Mouse (Mus musculus): ENCODE measurements around the gene Mapk13. TPM values are rescaled to one million over a fixed set of nuclear protein-coding genes. Genes with fewer than 3 reads are reported as not detected.
"Not testable (repeated sequence)": the region's sequence is repeated elsewhere in the genome, so short reads cannot be mapped to it uniquely, and the experiment has no call there.

Mapk13 gene
- 2.3 and 2.5 TPM in 2 replicates for polyA plus RNA-seq (2016; fragmentation: Nextera tagmentation; extraction: Ambion mirVana)

DNA sequence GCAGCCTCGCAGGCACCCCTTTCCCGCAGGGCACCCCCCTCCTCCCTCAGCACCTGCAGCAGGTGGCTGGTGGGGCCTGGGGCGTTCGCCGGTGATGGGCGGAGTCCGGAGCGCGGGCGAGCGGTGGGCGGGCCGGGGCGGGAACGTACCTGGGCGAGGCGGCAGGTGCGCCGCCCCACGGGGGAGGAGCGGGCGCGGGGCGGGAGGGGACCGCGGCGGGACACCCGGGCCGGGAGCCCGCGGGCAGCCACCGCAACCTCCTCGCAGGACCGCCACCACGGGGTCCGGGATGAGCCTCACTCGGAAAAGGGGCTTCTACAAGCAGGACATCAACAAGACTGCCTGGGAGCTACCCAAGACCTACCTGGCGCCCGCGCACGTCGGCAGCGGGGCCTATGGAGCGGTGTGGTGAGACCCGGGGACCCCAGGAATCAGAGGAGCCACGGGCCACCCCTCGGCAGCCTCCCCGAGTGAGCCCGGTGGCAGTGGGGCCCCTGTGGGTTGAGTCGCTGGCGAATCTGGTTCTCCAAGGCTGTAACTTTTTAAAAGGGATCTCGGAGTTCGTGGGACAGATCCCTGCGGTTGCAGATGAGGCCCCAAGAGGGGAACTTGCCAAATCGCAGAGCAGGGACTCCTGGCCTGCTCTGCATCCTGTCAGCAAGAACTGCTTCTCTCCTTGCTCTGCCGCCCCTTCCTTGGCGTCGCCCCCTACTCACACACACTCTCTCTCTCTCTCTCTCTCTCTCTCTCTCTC, at the start of gene Mapk13:
Gene Mapk13 (plus strand): TSS at position 177 of the 754 bp plus-strand sequence.
- 1% methylated on average over 56 of the region's 58 CpGs for WGBS (ENCODE audit: insufficient replicate concordance)
- peaks cover 3% of the 10 kb centered on the region; the same call in 1 of the 2 replicates for H3K9me3 ChIP-seq (replicated peaks)
- peak within 1 kb of the TSS; percentile 50 for H3K4me3 ChIP-seq
- ATAC-seq, result no peak
- peak within 1 kb of the TSS; percentile 45 for H3K9ac ChIP-seq
- no peak within 1 kb of the TSS for H3K27ac ChIP-seq
- peaks cover 72% of the 10 kb centered on the region for H3K27me3 ChIP-seq (replicated peaks)
- H3K4me1 ChIP-seq, result peaks cover 16% of the 10 kb centered on the region
- H3K36me3 ChIP-seq, result no peaks in the 10 kb centered on the region
- peak within 1 kb of the TSS; percentile 69 for H3K4me2 ChIP-seq

DNA sequence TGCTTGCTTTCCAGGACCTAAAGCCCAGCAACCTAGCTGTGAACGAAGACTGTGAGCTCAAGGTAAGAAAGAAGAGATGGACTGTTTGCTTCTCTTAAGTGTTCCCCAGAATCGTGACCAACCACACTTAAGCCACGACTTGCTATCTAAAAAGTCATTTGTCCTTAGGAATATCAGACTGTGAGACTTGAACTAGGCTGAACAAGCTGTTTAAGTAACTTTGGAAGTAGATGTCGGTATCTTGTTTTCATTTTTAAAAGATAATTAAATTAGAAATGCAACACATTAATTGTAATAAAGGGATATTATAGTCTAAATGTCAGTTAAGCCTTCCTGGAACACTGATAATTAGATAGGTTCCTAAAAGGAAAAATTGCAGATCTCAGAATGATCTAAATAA, 43.3 kb upstream of the Mapk13 start, which contains the start of gene AC170998.1:
Gene AC170998.1 (plus strand): TSS at position 301 of the 400 bp plus-strand sequence.
- Histone ChIP-seq H3K27me3 (replicated peaks) (no peaks in the 10 kb centered on the region), H3K36me3 (peaks cover 95% of the 10 kb centered on the region), H3K9ac (no peak within 1 kb of the TSS), H3K4me1 (no peaks in the 10 kb centered on the region), H3K9me3 (replicated peaks) (no peaks in the 10 kb centered on the region), H3K4me2 (no peak within 1 kb of the TSS), H3K27ac (no peak within 1 kb of the TSS), H3K4me3 (no peak within 1 kb of the TSS)
- no peak for ATAC-seq
- 75% methylated on average over 4 of the region's 4 CpGs for WGBS (ENCODE audit: insufficient replicate concordance)

DNA sequence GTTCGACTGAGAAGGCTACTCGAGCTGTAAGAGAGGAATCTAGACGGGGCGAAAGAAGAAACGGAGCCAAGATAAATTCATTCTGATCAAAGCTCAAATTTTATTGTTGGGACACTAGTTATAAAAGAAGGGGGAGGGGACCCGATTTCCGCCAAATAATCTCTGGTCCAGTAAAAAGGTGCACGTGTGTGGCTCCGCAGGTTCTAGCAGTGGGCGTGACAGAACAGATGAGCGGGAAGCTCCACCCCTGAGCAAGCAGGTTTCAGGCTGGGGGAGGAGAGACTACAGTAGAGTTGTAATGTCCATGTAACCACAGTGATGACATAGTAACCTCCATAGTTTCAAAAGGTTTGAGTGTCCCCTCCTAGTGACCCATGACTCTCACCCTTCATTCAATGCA, 41.6 kb upstream of the Mapk13 start:
- H3K4me1 ChIP-seq; H3K4me2 ChIP-seq; H3K27ac ChIP-seq; H3K9ac ChIP-seq; ATAC-seq; H3K4me3 ChIP-seq; H3K9me3 ChIP-seq (replicated peaks); H3K27me3 ChIP-seq (replicated peaks): not testable (repeated sequence)
- WGBS (ENCODE audit: insufficient replicate concordance), result 91% methylated on average over 11 of the region's 11 CpGs
- peaks cover 95% of the 10 kb centered on the region for H3K36me3 ChIP-seq

DNA sequence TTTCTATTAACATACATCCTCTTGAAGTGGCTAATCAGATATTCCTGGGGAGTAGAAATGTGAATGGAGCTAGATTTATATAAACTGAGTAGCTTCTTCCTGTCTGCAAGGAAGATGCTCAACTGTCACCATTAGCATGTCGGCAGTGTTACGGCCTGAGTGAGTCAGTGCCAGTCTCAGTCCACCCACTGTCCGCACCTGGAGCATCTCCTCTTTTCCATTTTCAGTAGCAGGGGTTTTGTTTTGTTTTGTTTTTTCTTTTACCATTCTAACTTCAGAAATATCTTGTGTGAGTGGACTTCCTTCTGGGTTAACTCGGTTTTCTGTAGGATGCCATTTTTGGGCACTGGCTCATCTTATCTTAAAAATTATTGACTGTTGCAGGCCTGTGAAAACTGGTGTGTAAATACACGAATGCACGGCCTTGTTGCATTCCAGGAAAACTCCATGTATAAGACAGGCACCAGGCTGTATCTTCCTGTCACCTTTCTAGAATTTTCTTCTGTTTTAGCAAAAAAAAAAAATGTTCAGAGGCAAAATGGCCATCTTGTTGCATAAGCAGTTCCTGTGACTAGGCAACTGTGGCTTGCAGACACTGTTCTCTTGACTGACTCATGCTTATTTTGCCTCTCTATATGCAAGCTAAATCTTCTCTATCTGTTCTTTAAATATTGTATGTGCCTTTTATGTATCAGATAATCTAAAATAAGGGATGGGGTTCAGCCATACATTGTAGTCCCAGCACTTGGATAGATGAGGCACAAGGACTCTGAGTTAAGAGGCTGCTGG, 33.6 kb upstream of the Mapk13 start:
- Histone ChIP-seq H3K4me1 (peaks cover 7% of the 10 kb centered on the region), H3K27ac (peak overlapping the region; percentile 47), H3K4me2 (no peak overlapping the region), H3K36me3 (peaks cover 92% of the 10 kb centered on the region), H3K9ac (no peak overlapping the region), H3K4me3 (no peak overlapping the region), H3K9me3 (replicated peaks) (no peaks in the 10 kb centered on the region), H3K27me3 (replicated peaks) (no peaks in the 10 kb centered on the region)
- WGBS (ENCODE audit: insufficient replicate concordance), result 67% methylated on average over 6 of the region's 6 CpGs
- no peak for ATAC-seq

- Histone ChIP-seq H3K27ac (peak overlapping the region; percentile 47), H3K9me3 (replicated peaks) (no peaks in the 10 kb centered on the region), H3K4me1 (peaks cover 7% of the 10 kb centered on the region), H3K4me3 (no peak overlapping the region), H3K27me3 (replicated peaks) (no peaks in the 10 kb centered on the region), H3K9ac (no peak overlapping the region), H3K4me2 (no peak overlapping the region), H3K36me3 (peaks cover 92% of the 10 kb centered on the region)
- ATAC-seq, result 0 out of 2 replicates have a peak, but pooled peaks have one; percentile 37
- WGBS (ENCODE audit: insufficient replicate concordance), result 52% methylated on average over 4 of the region's 4 CpGs
Observed at GRCm38 (mm10) chr17:28736486-28736885, 32.6 kb upstream of the Mapk13 start.

- Histone ChIP-seq H3K4me1 (peaks cover 7% of the 10 kb centered on the region), H3K9ac (no peak overlapping the region), H3K27me3 (replicated peaks) (no peaks in the 10 kb centered on the region), H3K27ac (no peak overlapping the region), H3K36me3 (peaks cover 92% of the 10 kb centered on the region), H3K4me2 (no peak overlapping the region), H3K4me3 (no peak overlapping the region), H3K9me3 (replicated peaks) (no peaks in the 10 kb centered on the region)
- no peak for ATAC-seq
- WGBS (ENCODE audit: insufficient replicate concordance), result 59% methylated on average over 4 of the region's 4 CpGs
Observed at GRCm38 (mm10) chr17:28737973-28738372, 31.1 kb upstream of the Mapk13 start.

GRCm38 (mm10) chr17:28739244-28739643, 29.9 kb upstream of the Mapk13 start:
- 89% methylated on average over 6 of the region's 6 CpGs for WGBS (ENCODE audit: insufficient replicate concordance)
- ATAC-seq, result no peak
- peaks cover 96% of the 10 kb centered on the region for H3K36me3 ChIP-seq

DNA sequence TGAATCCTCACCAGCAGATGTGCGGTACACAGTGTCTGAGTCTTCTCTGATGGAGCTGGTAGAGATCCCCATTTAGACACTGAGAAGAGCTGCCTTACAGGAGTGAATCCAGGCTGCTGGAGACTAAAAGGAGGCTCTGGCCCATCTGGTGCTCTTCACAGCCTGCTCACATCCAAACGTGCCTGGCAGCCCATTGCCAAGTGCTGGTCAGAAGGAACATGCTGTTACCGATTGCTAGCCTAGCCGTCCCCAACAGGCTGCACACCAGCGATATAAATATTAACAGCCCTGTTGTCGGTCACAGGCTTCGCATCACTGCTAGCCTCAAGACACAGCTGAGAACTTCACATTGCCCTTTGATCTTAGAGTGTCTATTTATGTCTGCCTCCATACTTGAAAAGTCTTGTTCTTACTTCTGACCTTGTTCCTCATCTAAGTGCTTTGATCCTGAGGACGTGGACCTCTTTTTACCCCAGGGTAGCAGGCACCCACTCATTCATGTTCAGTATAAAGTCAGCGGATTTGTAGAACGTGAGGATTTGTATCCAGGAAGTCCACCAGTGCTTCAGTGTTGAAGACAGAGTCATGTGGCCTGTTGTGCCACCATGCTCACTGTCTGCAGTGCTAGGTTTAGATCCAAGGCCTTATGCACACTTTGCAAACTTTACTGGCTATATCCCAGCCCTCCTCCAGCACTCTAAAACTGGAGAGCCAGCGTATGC, 25.8 kb upstream of the Mapk13 start:
- no peaks in the 10 kb centered on the region for H3K27me3 ChIP-seq (replicated peaks)
- no peaks in the 10 kb centered on the region for H3K9me3 ChIP-seq (replicated peaks)
- H3K36me3 ChIP-seq, result peaks cover 100% of the 10 kb centered on the region
- no peak overlapping the region for H3K9ac ChIP-seq
- H3K27ac ChIP-seq, result no peak overlapping the region
- no peaks in the 10 kb centered on the region for H3K4me1 ChIP-seq
- H3K4me3 ChIP-seq, result no peak overlapping the region
- 86% methylated on average over 11 of the region's 11 CpGs for WGBS (ENCODE audit: insufficient replicate concordance)
- H3K4me2 ChIP-seq, result no peak overlapping the region
- no peak for ATAC-seq

More at GRCm38 (mm10) chr17:28739244-28739643, 29.9 kb upstream of the Mapk13 start:
- H3K4me3 ChIP-seq, result no peak overlapping the region
- no peak overlapping the region for H3K4me2 ChIP-seq
- no peak overlapping the region for H3K9ac ChIP-seq
- H3K4me1 ChIP-seq, result peaks cover 7% of the 10 kb centered on the region
- H3K27ac ChIP-seq, result no peak overlapping the region
- H3K9me3 ChIP-seq (replicated peaks), result no peaks in the 10 kb centered on the region
- no peaks in the 10 kb centered on the region for H3K27me3 ChIP-seq (replicated peaks)

DNA sequence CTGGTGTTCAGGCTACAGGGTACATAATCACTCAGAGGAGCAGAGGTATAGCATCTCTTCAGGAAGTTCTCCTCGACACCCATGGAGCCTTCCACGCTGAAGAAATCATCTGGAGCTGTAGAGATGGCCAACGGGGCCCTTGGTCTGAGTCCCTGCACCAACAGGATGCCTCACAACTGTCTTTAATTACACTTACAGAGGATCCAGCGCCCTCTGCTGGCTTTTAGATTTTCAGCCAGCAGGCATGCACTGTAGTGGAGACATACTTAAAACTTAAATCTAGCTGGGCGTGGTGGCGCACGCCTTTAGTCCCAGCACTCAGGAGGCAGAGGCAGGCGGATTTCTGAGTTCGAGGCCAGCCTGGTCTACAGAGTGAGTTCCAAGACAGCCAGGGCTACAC, 25.2 kb upstream of the Mapk13 start:
- 79% methylated on average over 9 of the region's 9 CpGs for WGBS (ENCODE audit: insufficient replicate concordance)
- no peak overlapping the region for H3K27ac ChIP-seq
- no peak overlapping the region for H3K4me3 ChIP-seq
- ATAC-seq, result no peak
- peaks cover 100% of the 10 kb centered on the region for H3K36me3 ChIP-seq
- no peak overlapping the region for H3K9ac ChIP-seq
- H3K27me3 ChIP-seq (replicated peaks), result no peaks in the 10 kb centered on the region
- H3K9me3 ChIP-seq (replicated peaks), result no peaks in the 10 kb centered on the region
- no peak overlapping the region for H3K4me2 ChIP-seq
- no peaks in the 10 kb centered on the region for H3K4me1 ChIP-seq

DNA sequence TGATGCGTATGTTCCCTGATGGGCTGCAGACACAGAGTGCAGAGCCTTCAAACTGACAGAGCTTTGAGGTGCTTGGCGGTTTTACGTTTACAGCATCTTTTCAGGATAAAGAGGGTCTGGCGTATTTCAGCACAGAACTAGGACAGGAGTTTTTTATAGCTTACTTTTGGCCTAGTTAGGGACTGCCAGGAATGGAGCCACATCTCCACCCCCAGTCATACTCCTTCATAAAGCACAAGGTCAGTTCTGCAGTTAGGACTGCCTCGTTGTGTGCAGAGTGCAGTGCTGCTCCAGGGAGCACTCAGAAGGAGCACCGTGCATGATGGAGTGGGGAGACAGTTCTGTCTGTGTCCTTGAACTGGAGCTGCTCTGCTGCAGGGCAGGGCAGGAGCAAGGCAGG, 23.3 kb upstream of the Mapk13 start:
- no peak overlapping the region for H3K4me2 ChIP-seq
- no peak overlapping the region for H3K9ac ChIP-seq
- H3K27me3 ChIP-seq (replicated peaks), result no peaks in the 10 kb centered on the region
- no peak overlapping the region for H3K27ac ChIP-seq
- WGBS (ENCODE audit: insufficient replicate concordance), result 83% methylated on average over 6 of the region's 6 CpGs
- peaks cover 82% of the 10 kb centered on the region for H3K36me3 ChIP-seq
- ATAC-seq, result no peak
- peaks cover 11% of the 10 kb centered on the region for H3K4me1 ChIP-seq
- H3K4me3 ChIP-seq, result no peak overlapping the region
- H3K9me3 ChIP-seq (replicated peaks), result no peaks in the 10 kb centered on the region

GRCm38 (mm10) chr17:28748001-28748400, 21.1 kb upstream of the Mapk13 start:
- no peak overlapping the region for H3K27ac ChIP-seq
- ATAC-seq, result no peak
- no peak overlapping the region for H3K4me3 ChIP-seq
- H3K9me3 ChIP-seq (replicated peaks), result no peaks in the 10 kb centered on the region
- no peak overlapping the region for H3K4me2 ChIP-seq
- 89% methylated on average over 4 of the region's 4 CpGs for WGBS (ENCODE audit: insufficient replicate concordance)
- H3K9ac ChIP-seq, result no peak overlapping the region
- H3K36me3 ChIP-seq, result peaks cover 60% of the 10 kb centered on the region
- peaks cover 15% of the 10 kb centered on the region for H3K4me1 ChIP-seq
- H3K27me3 ChIP-seq (replicated peaks), result no peaks in the 10 kb centered on the region

Measured in liver, embryonic 12.5 days (tissue).